In the genomic region with DNA sequence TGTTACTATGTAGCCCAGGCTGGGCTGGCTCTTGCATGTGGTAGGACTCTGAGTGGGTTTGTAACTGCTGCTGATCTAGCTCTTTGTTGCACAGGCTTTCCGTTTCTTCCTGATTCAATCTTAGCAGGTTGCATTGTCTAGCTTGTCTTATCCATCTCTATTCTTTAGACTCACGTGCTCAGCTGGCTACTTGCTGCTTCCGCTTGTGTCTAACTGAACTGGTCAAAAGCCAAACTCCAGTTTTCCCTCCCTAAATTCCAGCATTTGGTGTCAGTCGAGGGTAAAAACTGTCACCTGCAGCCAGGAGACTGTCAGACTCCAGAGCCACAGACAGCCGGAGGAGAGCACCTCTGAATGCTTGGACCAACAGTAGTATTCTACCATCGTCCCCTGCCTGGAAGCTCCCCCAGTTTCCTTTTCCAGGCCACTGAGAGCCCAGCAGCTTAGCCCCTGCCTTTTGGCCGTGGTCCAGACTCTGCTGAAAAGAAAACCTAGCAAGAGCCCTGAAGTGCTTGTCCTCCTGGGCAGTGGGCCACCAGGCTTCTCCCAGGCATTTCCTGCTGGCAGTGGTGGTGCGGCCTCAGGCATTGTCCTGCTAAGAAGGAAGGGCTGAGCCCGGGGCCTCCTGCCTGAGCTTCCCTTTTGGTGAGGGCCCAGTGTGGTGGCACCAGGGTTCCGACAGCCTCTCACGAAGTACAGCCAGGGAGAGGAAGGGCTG, we compare ENCODE assay signal across 9 mouse cellular contexts. TPM values are rescaled to one million over a fixed set of nuclear protein-coding genes. Genes with fewer than 3 reads are reported as not detected.
DNase-seq lines count a peak whose midpoint lies in the region; ATAC-seq and TF ChIP-seq lines count a peak whose summit lies in the region.
"Had no signal": no experiment of that assay in that cellular context is flagged by ENCODE, and none has a peak within 500 bp of the region (broad histone marks: within the 10 kb centered on the region; RNA-seq: fewer than 3 reads in every experiment).

No protein-coding gene starts in this region.

- H3K9me3 ChIP-seq in heart, embryonic 11.5 days (replicated peaks; ENCODE audit: control insufficient read depth, low read length): 0 out of 2 replicates have a peak, but pooled peaks cover 4% of the 10 kb centered on the region
- H3K9me3 ChIP-seq in kidney, embryonic 15.5 days (replicated peaks): peaks cover 20% of the 10 kb centered on the region
- H3K9me3 ChIP-seq in limb, embryonic 14.5 days (ENCODE audit: control insufficient read depth, low read length): peaks cover 21% of the 10 kb centered on the region
- no peaks in the 10 kb centered on the region for H3K9me3 ChIP-seq in neural tube, embryonic 14.5 days (ENCODE audit: control insufficient read depth, low read length)
- H3K9me3 ChIP-seq: liver, embryonic 15.5 days had no signal

- ATAC-seq in heart, embryonic 11.5 days (replicated peaks; ENCODE audit: insufficient number of reproducible peaks, low FRiP score, low TSS enrichment): peak; percentile 52; the same call in 1 of the 2 replicates
- ATAC-seq in kidney, embryonic 15.5 days (replicated peaks; ENCODE audit: low FRiP score): peak; percentile 41; the same call in 1 of the 2 replicates
- ATAC-seq in limb, embryonic 14.5 days (ENCODE audit: low FRiP score, low read depth): no peak
- peak; percentile 9; the same call in 1 of the 2 replicates for ATAC-seq in neural tube, embryonic 14.5 days (ENCODE audit: low read depth)
- no peak for ATAC-seq in CD4-positive, CD25-positive, alpha-beta regulatory T cell, adult 4 months

- peak; percentile 29 to 37 for DNase-seq in spleen, postnatal 36 days (ENCODE audit: low spot score in 2 of 2)
- no peak for DNase-seq in spleen, adult 12 weeks (ENCODE audit: low spot score)
- DNase-seq in limb, embryonic 14.5 days (ENCODE audit: low spot score): peak; percentile 64

- H3K36me3 ChIP-seq in heart, embryonic 11.5 days (ENCODE audit: control insufficient read depth, insufficient read depth, low read length): peaks cover under 1% of the 10 kb centered on the region; the same call in 1 of the 2 replicates
- H3K36me3 ChIP-seq in kidney, embryonic 15.5 days: peaks cover 22% of the 10 kb centered on the region
- peaks cover 8% of the 10 kb centered on the region; the same call in 1 of the 2 replicates for H3K36me3 ChIP-seq in limb, embryonic 14.5 days (ENCODE audit: control insufficient read depth, insufficient read depth, low read length)
- peaks cover 6% of the 10 kb centered on the region; the same call in 1 of the 2 replicates for H3K36me3 ChIP-seq in neural tube, embryonic 14.5 days (ENCODE audit: control insufficient read depth, insufficient read depth, low read length)

- no peak for TF ChIP-seq POLR2A in embryonic fibroblast, embryonic 13.5 days (IDR thresholded peaks at IDR 0.05; ENCODE audit: low read depth, low read length)
- TF ChIP-seq POLR2A in limb, embryonic 14.5 days (IDR thresholded peaks at IDR 0.05; ENCODE audit: borderline replicate concordance, extremely low read depth, insufficient read depth, insufficient read length): no peak

- 29% methylated on average over 11 of the region's 11 CpGs for WGBS in heart, embryonic 11.5 days (ENCODE audit: insufficient replicate concordance)
- 26% methylated on average over 11 of the region's 11 CpGs for WGBS in kidney, embryonic 15.5 days
- WGBS in limb, embryonic 14.5 days: 41% methylated on average over 11 of the region's 11 CpGs
- WGBS in neural tube, embryonic 14.5 days: 34% methylated on average over 11 of the region's 11 CpGs

- peaks cover 7% of the 10 kb centered on the region; the same call in 1 of the 2 replicates for H3K4me1 ChIP-seq in embryonic fibroblast, embryonic 13.5 days (ENCODE audit: control insufficient read depth, insufficient read depth, low read length)
- peaks cover 17% of the 10 kb centered on the region for H3K4me1 ChIP-seq in heart, embryonic 11.5 days (ENCODE audit: control insufficient read depth, insufficient read depth, low read length)
- peaks cover 19% of the 10 kb centered on the region for H3K4me1 ChIP-seq in kidney, embryonic 15.5 days
- peaks cover 12% of the 10 kb centered on the region; the same call in 1 of the 2 replicates for H3K4me1 ChIP-seq in limb, embryonic 14.5 days (ENCODE audit: control insufficient read depth, insufficient read depth, low read length)
- peaks cover 6% of the 10 kb centered on the region; the same call in 1 of the 2 replicates for H3K4me1 ChIP-seq in neural tube, embryonic 14.5 days (ENCODE audit: control insufficient read depth, insufficient read depth, low read length)

- H3K27me3 ChIP-seq in heart, embryonic 11.5 days (ENCODE audit: control insufficient read depth, insufficient read depth, low read length): no peaks in the 10 kb centered on the region
- no peaks in the 10 kb centered on the region for H3K27me3 ChIP-seq in kidney, embryonic 15.5 days
- H3K27me3 ChIP-seq in limb, embryonic 14.5 days (ENCODE audit: control insufficient read depth, insufficient read depth, low read length): no peaks in the 10 kb centered on the region
- H3K27me3 ChIP-seq in neural tube, embryonic 14.5 days (ENCODE audit: control insufficient read depth, insufficient read depth, low read length): no peaks in the 10 kb centered on the region

- peak overlapping the region; percentile 6; the same call in 1 of the 2 replicates for H3K27ac ChIP-seq in embryonic fibroblast, embryonic 13.5 days (ENCODE audit: insufficient read depth, low read length)
- peak overlapping the region; percentile 72 for H3K27ac ChIP-seq in heart, embryonic 11.5 days (ENCODE audit: low read depth, low read length)
- peak overlapping the region; percentile 84 for H3K27ac ChIP-seq in kidney, embryonic 15.5 days
- H3K27ac ChIP-seq in limb, embryonic 14.5 days (replicated peaks; ENCODE audit: low read depth, low read length): peak overlapping the region; percentile 73
- peak overlapping the region; percentile 60 for H3K27ac ChIP-seq in neural tube, embryonic 14.5 days (ENCODE audit: low read depth, low read length)
- H3K27ac ChIP-seq: liver, embryonic 15.5 days had no signal

- no peak for TF ChIP-seq CTCF in embryonic fibroblast, embryonic 13.5 days (IDR thresholded peaks at IDR 0.05; ENCODE audit: borderline replicate concordance, insufficient read depth, low read length)

- peak overlapping the region; percentile 6; the same call in 1 of the 2 replicates for H3K4me2 ChIP-seq in heart, embryonic 11.5 days
- H3K4me2 ChIP-seq in kidney, embryonic 15.5 days: peak overlapping the region; percentile 15
- no peak overlapping the region for H3K4me2 ChIP-seq in limb, embryonic 14.5 days (replicated peaks; ENCODE audit: low read depth, low read length, severe bottlenecking)
- H3K4me2 ChIP-seq in neural tube, embryonic 14.5 days (ENCODE audit: low read depth, low read length): no peak overlapping the region
- H3K4me2 ChIP-seq: liver, embryonic 15.5 days had no signal

- no peak overlapping the region for H3K4me3 ChIP-seq in embryonic fibroblast, embryonic 13.5 days (ENCODE audit: insufficient read depth, low read length)
- H3K4me3 ChIP-seq in heart, embryonic 11.5 days (ENCODE audit: low read depth, low read length): no peak overlapping the region
- H3K4me3 ChIP-seq in kidney, embryonic 15.5 days (replicated peaks): no peak overlapping the region
- no peak overlapping the region for H3K4me3 ChIP-seq in limb, embryonic 14.5 days (replicated peaks; ENCODE audit: low read length)
- no peak overlapping the region for H3K4me3 ChIP-seq in neural tube, embryonic 14.5 days (ENCODE audit: low read depth, low read length)
- H3K4me3 ChIP-seq: liver, embryonic 15.5 days had no signal

- H3K9ac ChIP-seq in heart, embryonic 11.5 days (ENCODE audit: low read depth, low read length): peak overlapping the region; percentile 50
- H3K9ac ChIP-seq in kidney, embryonic 15.5 days: no peak overlapping the region
- no peak overlapping the region; the same call in 1 of the 2 replicates for H3K9ac ChIP-seq in limb, embryonic 14.5 days (ENCODE audit: low read depth, low read length, severe bottlenecking)
- H3K9ac ChIP-seq in neural tube, embryonic 14.5 days (replicated peaks; ENCODE audit: low read depth, low read length): no peak overlapping the region; the same call in 1 of the 2 replicates
- H3K9ac ChIP-seq: liver, embryonic 15.5 days had no signal

RNA-seq across cellular contexts. Expression of gene Tmem44, which starts 2.1 kb away (rescaled TPM):
- 6.9 and 8.0 TPM in 2 replicates for polyA plus RNA-seq in embryonic fibroblast, embryonic 13.5 days (2011; ENCODE audit: insufficient read length, low read depth, missing spikeins)
- polyA plus RNA-seq in heart, embryonic 11.5 days (2014; fragmentation: Nextera tagmentation; extraction: Ambion mirVana): 16.4 and 17.2 TPM in 2 replicates
- polyA plus RNA-seq in kidney, embryonic 15.5 days (2015; fragmentation: Nextera tagmentation; extraction: Ambion mirVana): 15.0 and 18.6 TPM in 2 replicates
- polyA plus RNA-seq in limb, embryonic 14.5 days (2012; rRNA removed): 39.4 and 45.2 TPM in 2 replicates
- 16.9 and 24.5 TPM in 2 replicates for polyA plus RNA-seq in limb, embryonic 14.5 days (2014; fragmentation: Nextera tagmentation; extraction: Ambion mirVana)
- 65.0 and 73.8 TPM in 2 replicates for polyA plus RNA-seq in neural tube, embryonic 14.5 days (2014; fragmentation: Nextera tagmentation; extraction: Ambion mirVana)
- under 1 TPM in 1 of 2 experiments, not detected in 1; 0.70 TPM for polyA plus RNA-seq in CD4-positive, CD25-positive, alpha-beta regulatory T cell, adult 4 months (2017; shearing (Covaris generic))

RNA-seq across cellular contexts. Expression of gene Lsg1, which starts 34.6 kb away (rescaled TPM):
- polyA plus RNA-seq in embryonic fibroblast, embryonic 13.5 days (2011; ENCODE audit: insufficient read length, low read depth, missing spikeins): 31.3 and 39.0 TPM in 2 replicates
- 47.8 and 51.3 TPM in 2 replicates for polyA plus RNA-seq in heart, embryonic 11.5 days (2014; fragmentation: Nextera tagmentation; extraction: Ambion mirVana)
- 69.4 and 73.0 TPM in 2 replicates for polyA plus RNA-seq in kidney, embryonic 15.5 days (2015; fragmentation: Nextera tagmentation; extraction: Ambion mirVana)
- polyA plus RNA-seq in limb, embryonic 14.5 days (2012; rRNA removed): 30.2 and 36.3 TPM in 2 replicates
- polyA plus RNA-seq in limb, embryonic 14.5 days (2014; fragmentation: Nextera tagmentation; extraction: Ambion mirVana): 64.2 and 64.7 TPM in 2 replicates
- 43.9 and 49.0 TPM in 2 replicates for polyA plus RNA-seq in neural tube, embryonic 14.5 days (2014; fragmentation: Nextera tagmentation; extraction: Ambion mirVana)
- polyA plus RNA-seq in CD4-positive, CD25-positive, alpha-beta regulatory T cell, adult 4 months (2017; shearing (Covaris generic)): 10 to 100 TPM; 62.1 to 88.6 TPM

RNA-seq across cellular contexts. Expression of gene Fam43a, which starts 46.7 kb away (rescaled TPM):
- 19.4 and 19.5 TPM in 2 replicates for polyA plus RNA-seq in embryonic fibroblast, embryonic 13.5 days (2011; ENCODE audit: insufficient read length, low read depth, missing spikeins)
- 5.7 and 6.6 TPM in 2 replicates for polyA plus RNA-seq in heart, embryonic 11.5 days (2014; fragmentation: Nextera tagmentation; extraction: Ambion mirVana)
- polyA plus RNA-seq in kidney, embryonic 15.5 days (2015; fragmentation: Nextera tagmentation; extraction: Ambion mirVana): 22.5 and 25.1 TPM in 2 replicates
- 14.3 and 18.3 TPM in 2 replicates for polyA plus RNA-seq in limb, embryonic 14.5 days (2012; rRNA removed)
- polyA plus RNA-seq in limb, embryonic 14.5 days (2014; fragmentation: Nextera tagmentation; extraction: Ambion mirVana): 8.0 and 9.1 TPM in 2 replicates
- 8.8 and 11.2 TPM in 2 replicates for polyA plus RNA-seq in neural tube, embryonic 14.5 days (2014; fragmentation: Nextera tagmentation; extraction: Ambion mirVana)
- under 1 TPM in 1 of 2 experiments, not detected in 1; 0.91 TPM for polyA plus RNA-seq in CD4-positive, CD25-positive, alpha-beta regulatory T cell, adult 4 months (2017; shearing (Covaris generic))

Comparison
In these comparisons a context has a peak if more than half of its experiments do, and no peak if none do; other contexts are left out.
1. H3K27ac ChIP-seq: peak in every context shown above with its lines; median percentile 84 in kidney, embryonic 15.5 days; 73 in limb, embryonic 14.5 days; 72 in heart, embryonic 11.5 days; 60 in neural tube, embryonic 14.5 days; 6 in embryonic fibroblast, embryonic 13.5 days.
2. ATAC-seq: peak in heart, embryonic 11.5 days (single experiment), kidney, embryonic 15.5 days (single experiment) and neural tube, embryonic 14.5 days (single experiment); none in limb, embryonic 14.5 days (single experiment) and CD4-positive, CD25-positive, alpha-beta regulatory T cell, adult 4 months (single experiment).
3. H3K4me2 ChIP-seq: peak in heart, embryonic 11.5 days (single experiment) and kidney, embryonic 15.5 days (single experiment); none in limb, embryonic 14.5 days (single experiment) and neural tube, embryonic 14.5 days (single experiment).